Mouse (Mus musculus): ENCODE measurements at regions not wholly inside any gene's neighbourhood (a gene's known extent, or its start where the extent isn't known, plus 50 kb on each side); places are given as distances from the start of the nearest gene placed in this dataset.

DNA sequence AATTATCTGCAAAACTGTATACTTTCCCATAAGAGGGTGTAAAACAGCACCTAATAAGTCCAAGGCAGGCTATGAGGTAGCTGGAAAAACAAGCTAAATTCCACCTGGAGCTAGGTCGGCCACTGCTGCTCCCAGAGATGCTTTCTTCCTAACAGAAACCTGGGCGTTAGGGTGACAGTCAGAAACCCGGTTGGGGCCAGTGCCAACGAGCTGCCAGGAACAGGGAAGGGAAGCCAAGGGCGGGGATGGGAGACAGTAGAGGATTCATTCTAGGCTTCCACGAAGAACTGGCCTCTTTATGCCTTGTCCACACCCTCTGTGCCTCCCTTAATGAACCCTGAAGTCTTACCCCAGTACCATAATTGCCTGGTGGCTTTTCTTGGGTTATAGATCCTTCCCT is 198.9 kb upstream of the Egln3 start:
- Histone ChIP-seq H3K27me3 (ENCODE audit: control insufficient read depth, insufficient read depth, low read length) (no peaks in the 10 kb centered on the region), H3K4me2 (ENCODE audit: low read length) (no peak overlapping the region), H3K9me3 (ENCODE audit: control insufficient read depth, low read length) (no peaks in the 10 kb centered on the region), H3K4me1 (ENCODE audit: control insufficient read depth, insufficient read depth, low read length) (no peaks in the 10 kb centered on the region), H3K9ac (replicated peaks; ENCODE audit: low read length) (no peak overlapping the region), H3K36me3 (ENCODE audit: control insufficient read depth, insufficient read depth, low read length) (no peaks in the 10 kb centered on the region), H3K27ac (replicated peaks; ENCODE audit: low read depth, low read length) (no peak overlapping the region), H3K4me3 (replicated peaks; ENCODE audit: low read depth, low read length) (no peak overlapping the region)
- ATAC-seq (ENCODE audit: low FRiP score, low TSS enrichment) (no peak), DNase-seq (no peak)
- 88% methylated on average over 6 of the region's 6 CpGs for WGBS

DNA sequence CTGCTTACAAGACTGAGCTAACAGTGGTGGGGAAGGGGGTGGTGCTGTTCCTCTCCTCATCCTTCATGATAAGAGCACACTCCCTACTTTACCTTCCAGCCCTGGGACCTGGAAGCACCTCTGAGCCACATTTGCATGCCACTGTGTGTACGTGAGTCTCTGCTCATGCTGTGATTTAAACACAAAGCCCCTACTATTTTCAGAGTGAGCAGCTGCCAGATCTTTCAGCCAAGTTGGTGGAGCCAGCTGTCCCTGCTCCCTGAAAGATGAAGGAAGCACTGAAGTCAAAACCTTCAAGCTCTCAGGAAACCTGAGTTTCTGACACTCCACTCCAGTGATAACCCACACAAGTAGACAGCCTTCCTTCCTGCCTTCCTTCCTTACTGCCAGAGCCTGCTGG is 198.0 kb upstream of the Egln3 start:
- Histone ChIP-seq H3K4me2 (ENCODE audit: low read length) (no peak overlapping the region), H3K27ac (replicated peaks; ENCODE audit: low read depth, low read length) (no peak overlapping the region), H3K9me3 (ENCODE audit: control insufficient read depth, low read length) (no peaks in the 10 kb centered on the region), H3K27me3 (ENCODE audit: control insufficient read depth, insufficient read depth, low read length) (no peaks in the 10 kb centered on the region), H3K4me1 (ENCODE audit: control insufficient read depth, insufficient read depth, low read length) (no peaks in the 10 kb centered on the region), H3K4me3 (replicated peaks; ENCODE audit: low read depth, low read length) (no peak overlapping the region), H3K36me3 (ENCODE audit: control insufficient read depth, insufficient read depth, low read length) (no peaks in the 10 kb centered on the region), H3K9ac (replicated peaks; ENCODE audit: low read length) (no peak overlapping the region)
- 46% methylated on average over 1 of the region's 1 CpGs for WGBS
- ATAC-seq (ENCODE audit: low FRiP score, low TSS enrichment): no peak
- DNase-seq: no peak

DNA sequence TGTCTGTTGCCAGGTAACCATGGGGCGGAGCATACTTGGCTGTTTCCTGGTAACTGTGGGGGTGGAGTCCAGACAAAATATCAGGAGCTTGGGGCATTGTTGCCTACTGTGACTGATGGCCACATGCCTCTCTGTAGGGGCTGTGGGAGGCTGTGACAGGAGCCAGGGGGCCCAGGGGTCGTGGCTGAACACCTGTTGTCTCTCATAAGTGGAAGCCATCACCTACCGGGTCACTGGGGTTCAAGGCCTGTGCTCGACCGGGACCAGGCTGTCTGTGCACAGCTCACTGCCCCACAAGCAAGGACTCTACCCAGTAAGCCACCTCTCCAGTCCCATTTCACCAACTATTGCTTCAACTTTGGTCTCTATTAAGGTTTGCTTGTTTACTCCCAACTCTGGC is 196.4 kb upstream of the Egln3 start:
- no peak overlapping the region for H3K27ac ChIP-seq (replicated peaks; ENCODE audit: low read depth, low read length)
- H3K4me3 ChIP-seq (replicated peaks; ENCODE audit: low read depth, low read length): no peak overlapping the region
- H3K36me3 ChIP-seq (ENCODE audit: control insufficient read depth, insufficient read depth, low read length): no peaks in the 10 kb centered on the region
- DNase-seq (no peak), ATAC-seq (ENCODE audit: low FRiP score, low TSS enrichment) (no peak)
- no peak overlapping the region for H3K4me2 ChIP-seq (ENCODE audit: low read length)
- H3K4me1 ChIP-seq (ENCODE audit: control insufficient read depth, insufficient read depth, low read length): no peaks in the 10 kb centered on the region
- no peaks in the 10 kb centered on the region for H3K27me3 ChIP-seq (ENCODE audit: control insufficient read depth, insufficient read depth, low read length)
- 81% methylated on average over 5 of the region's 5 CpGs for WGBS
- H3K9ac ChIP-seq (replicated peaks; ENCODE audit: low read length): no peak overlapping the region
- no peaks in the 10 kb centered on the region for H3K9me3 ChIP-seq (ENCODE audit: control insufficient read depth, low read length)

DNA sequence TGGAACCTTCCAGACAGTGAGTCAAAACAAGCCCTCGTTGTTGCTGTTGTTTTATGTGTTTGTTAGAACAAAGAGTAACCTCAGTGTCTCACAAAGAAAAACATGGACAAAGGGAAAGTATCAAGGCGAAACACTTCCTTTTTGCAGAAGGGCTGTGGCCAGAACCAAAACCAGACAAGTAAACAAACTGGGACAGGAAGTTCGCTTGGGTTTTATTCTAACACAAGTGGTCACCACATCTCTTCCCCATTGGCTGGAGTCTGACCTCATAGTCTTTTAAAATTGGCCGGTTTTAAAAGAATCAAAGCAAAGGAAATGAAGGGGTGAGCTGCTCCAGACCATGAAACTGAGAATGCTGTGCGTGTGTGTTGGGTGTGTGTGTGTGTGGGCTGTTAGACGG is 194.4 kb upstream of the Egln3 start:
- Histone ChIP-seq H3K9ac (replicated peaks; ENCODE audit: low read length) (no peak overlapping the region), H3K27ac (replicated peaks; ENCODE audit: low read depth, low read length) (no peak overlapping the region), H3K27me3 (ENCODE audit: control insufficient read depth, insufficient read depth, low read length) (no peaks in the 10 kb centered on the region), H3K4me2 (ENCODE audit: low read length) (no peak overlapping the region), H3K9me3 (ENCODE audit: control insufficient read depth, low read length) (no peaks in the 10 kb centered on the region), H3K36me3 (ENCODE audit: control insufficient read depth, insufficient read depth, low read length) (no peaks in the 10 kb centered on the region), H3K4me3 (replicated peaks; ENCODE audit: low read depth, low read length) (no peak overlapping the region), H3K4me1 (ENCODE audit: control insufficient read depth, insufficient read depth, low read length) (no peaks in the 10 kb centered on the region)
- WGBS: 87% methylated on average over 6 of the region's 6 CpGs
- ATAC-seq (ENCODE audit: low FRiP score, low TSS enrichment) (no peak), DNase-seq (no peak)

DNA sequence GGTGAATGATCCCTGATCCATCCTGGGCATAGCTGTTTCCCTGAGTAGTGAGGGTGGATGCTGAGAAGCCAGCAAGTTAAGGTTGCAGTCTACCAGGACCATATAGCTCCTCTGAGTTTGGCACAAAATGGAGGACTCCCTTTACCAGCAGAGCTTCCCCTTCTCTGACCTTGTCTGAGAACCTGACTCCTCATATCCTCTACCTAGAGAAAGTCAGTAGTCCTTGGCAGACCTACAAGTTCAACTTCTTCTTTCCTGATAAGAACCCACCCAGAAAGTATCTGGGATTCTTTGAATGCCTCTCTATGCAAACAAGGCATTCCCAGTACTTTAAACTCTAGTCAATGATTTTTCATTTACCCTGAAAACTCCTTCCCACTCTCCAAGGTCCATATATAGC is 193.3 kb upstream of the Egln3 start:
- no peak overlapping the region for H3K9ac ChIP-seq (replicated peaks; ENCODE audit: low read length)
- no peaks in the 10 kb centered on the region for H3K9me3 ChIP-seq (ENCODE audit: control insufficient read depth, low read length)
- no peaks in the 10 kb centered on the region for H3K4me1 ChIP-seq (ENCODE audit: control insufficient read depth, insufficient read depth, low read length)
- no peak for ATAC-seq (ENCODE audit: low FRiP score, low TSS enrichment)
- no peak overlapping the region for H3K4me3 ChIP-seq (replicated peaks; ENCODE audit: low read depth, low read length)
- no peak for DNase-seq
- no peaks in the 10 kb centered on the region for H3K27me3 ChIP-seq (ENCODE audit: control insufficient read depth, insufficient read depth, low read length)
- H3K36me3 ChIP-seq (ENCODE audit: control insufficient read depth, insufficient read depth, low read length): no peaks in the 10 kb centered on the region
- H3K4me2 ChIP-seq (ENCODE audit: low read length): no peak overlapping the region
- H3K27ac ChIP-seq (replicated peaks; ENCODE audit: low read depth, low read length): no peak overlapping the region

- Histone ChIP-seq H3K36me3 (ENCODE audit: control insufficient read depth, insufficient read depth, low read length) (no peaks in the 10 kb centered on the region), H3K4me1 (ENCODE audit: control insufficient read depth, insufficient read depth, low read length) (no peaks in the 10 kb centered on the region), H3K9me3 (ENCODE audit: control insufficient read depth, low read length) (no peaks in the 10 kb centered on the region), H3K27me3 (ENCODE audit: control insufficient read depth, insufficient read depth, low read length) (no peaks in the 10 kb centered on the region), H3K4me2 (ENCODE audit: low read length) (no peak overlapping the region), H3K4me3 (replicated peaks; ENCODE audit: low read depth, low read length) (no peak overlapping the region), H3K27ac (replicated peaks; ENCODE audit: low read depth, low read length) (no peak overlapping the region), H3K9ac (replicated peaks; ENCODE audit: low read length) (no peak overlapping the region)
- ATAC-seq (ENCODE audit: low FRiP score, low TSS enrichment) (no peak), DNase-seq (no peak)
- 77% methylated on average over 5 of the region's 5 CpGs for WGBS
Measured at GRCm38 (mm10) chr12:54396341-54396740, 192.7 kb upstream of the Egln3 start.

DNA sequence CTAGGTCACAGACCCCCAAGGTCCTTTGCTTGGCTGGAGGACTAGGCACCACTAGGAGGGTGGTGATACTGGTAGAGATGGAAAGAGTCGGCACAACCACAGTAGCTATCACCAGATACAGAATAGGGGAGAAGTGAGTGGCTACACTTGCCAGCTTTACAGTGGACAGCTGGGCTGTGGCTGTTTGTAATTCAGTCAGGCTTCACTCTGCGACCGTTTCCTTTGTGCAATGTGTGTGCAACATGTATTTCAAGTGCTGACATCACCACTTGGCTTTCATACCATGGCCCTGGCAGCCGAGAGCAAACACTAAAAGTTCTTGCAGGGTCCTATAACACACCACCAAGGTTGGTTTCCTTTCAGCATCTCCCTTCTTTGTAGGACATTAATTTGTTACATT is 181.7 kb upstream of the Egln3 start:
- Histone ChIP-seq H3K4me2 (ENCODE audit: low read length) (no peak overlapping the region), H3K36me3 (ENCODE audit: control insufficient read depth, insufficient read depth, low read length) (no peaks in the 10 kb centered on the region), H3K27ac (replicated peaks; ENCODE audit: low read depth, low read length) (no peak overlapping the region), H3K9ac (replicated peaks; ENCODE audit: low read length) (no peak overlapping the region), H3K27me3 (ENCODE audit: control insufficient read depth, insufficient read depth, low read length) (no peaks in the 10 kb centered on the region), H3K4me3 (replicated peaks; ENCODE audit: low read depth, low read length) (no peak overlapping the region), H3K4me1 (ENCODE audit: control insufficient read depth, insufficient read depth, low read length) (no peaks in the 10 kb centered on the region), H3K9me3 (ENCODE audit: control insufficient read depth, low read length) (no peaks in the 10 kb centered on the region)
- WGBS: 73% methylated on average over 4 of the region's 4 CpGs
- ATAC-seq (ENCODE audit: low FRiP score, low TSS enrichment) (no peak), DNase-seq (peak; percentile 31)

GRCm38 (mm10) chr12:54384116-54384515 is 180.5 kb upstream of the Egln3 start:
- Histone ChIP-seq H3K4me3 (replicated peaks; ENCODE audit: low read depth, low read length) (no peak overlapping the region), H3K36me3 (ENCODE audit: control insufficient read depth, insufficient read depth, low read length) (no peaks in the 10 kb centered on the region), H3K27me3 (ENCODE audit: control insufficient read depth, insufficient read depth, low read length) (no peaks in the 10 kb centered on the region), H3K9me3 (ENCODE audit: control insufficient read depth, low read length) (no peaks in the 10 kb centered on the region), H3K4me1 (ENCODE audit: control insufficient read depth, insufficient read depth, low read length) (no peaks in the 10 kb centered on the region), H3K27ac (replicated peaks; ENCODE audit: low read depth, low read length) (no peak overlapping the region), H3K4me2 (ENCODE audit: low read length) (no peak overlapping the region), H3K9ac (replicated peaks; ENCODE audit: low read length) (no peak overlapping the region)
- 72% methylated on average over 3 of the region's 3 CpGs for WGBS
- ATAC-seq (ENCODE audit: low FRiP score, low TSS enrichment) (no peak), DNase-seq (no peak)

- DNase-seq (no peak), ATAC-seq (ENCODE audit: low FRiP score, low TSS enrichment) (no peak)
- Histone ChIP-seq H3K4me1 (ENCODE audit: control insufficient read depth, insufficient read depth, low read length) (no peaks in the 10 kb centered on the region), H3K27me3 (ENCODE audit: control insufficient read depth, insufficient read depth, low read length) (no peaks in the 10 kb centered on the region), H3K9me3 (ENCODE audit: control insufficient read depth, low read length) (no peaks in the 10 kb centered on the region; the same call in 1 of the 2 replicates), H3K4me2 (ENCODE audit: low read length) (no peak overlapping the region), H3K4me3 (replicated peaks; ENCODE audit: low read depth, low read length) (no peak overlapping the region), H3K27ac (replicated peaks; ENCODE audit: low read depth, low read length) (no peak overlapping the region), H3K36me3 (ENCODE audit: control insufficient read depth, insufficient read depth, low read length) (no peaks in the 10 kb centered on the region), H3K9ac (replicated peaks; ENCODE audit: low read length) (no peak overlapping the region)
- WGBS: 96% methylated on average over 2 of the region's 2 CpGs
Measured at GRCm38 (mm10) chr12:54382965-54383364, 179.3 kb upstream of the Egln3 start.
